Mouse (Mus musculus) C2C12 (cell line): ENCODE measurements at regions not wholly inside any gene's neighbourhood (a gene's known extent, or its start where the extent isn't known, plus 50 kb on each side); places are given as distances from the start of the nearest gene placed in this dataset.

Experiments used
- H3K27me3 ChIP-seq: one replicate; pipeline ENCODE4 v1.6.1; 2011; ENCODE audit not compliant: control insufficient read depth, insufficient read depth, insufficient read length
- H3K36me3 ChIP-seq: one replicate; pipeline ENCODE4 v1.6.1; 2011; ENCODE audit not compliant: control insufficient read depth, insufficient read depth
- H3K4me3 ChIP-seq: one replicate; pipeline ENCODE4 v1.5.1; 2011; ENCODE audit warnings: mild to moderate bottlenecking, control low read depth; ENCODE audit not compliant: poor library complexity, insufficient read depth, severe bottlenecking
- H3K79me2 ChIP-seq: one replicate; pipeline ENCODE4 v1.6.1; 2011; ENCODE audit not compliant: control insufficient read depth, insufficient read depth
- H3K79me3 ChIP-seq: one replicate; pipeline ENCODE4 v1.6.1; 2011; ENCODE audit warnings: low read depth, control low read depth
- H3ac ChIP-seq: one replicate; pipeline ENCODE3; 2011; ENCODE audit warnings: low read depth; ENCODE audit not compliant: control insufficient read depth, insufficient read length
- CEBPB ChIP-seq: IDR thresholded peaks from one replicate; pipeline ENCODE4 v1.6.1; 2011; ENCODE audit warnings: low read depth, mild to moderate bottlenecking, control low read depth, moderate library complexity
- CTCF ChIP-seq: IDR thresholded peaks from one replicate; pipeline ENCODE4 v1.5.1; 2011; ENCODE audit not compliant: control insufficient read depth, insufficient read depth, insufficient read length
- FOSL1 ChIP-seq: IDR thresholded peaks from one replicate; pipeline ENCODE4 v1.8.0; 2011; ENCODE audit warnings: mild to moderate bottlenecking, low read length; ENCODE audit not compliant: poor library complexity, insufficient read depth, severe bottlenecking
- MAX ChIP-seq: IDR thresholded peaks from one replicate; pipeline ENCODE4 v1.6.1; 2011; ENCODE audit warnings: mild to moderate bottlenecking, control low read depth
- MYOD1 ChIP-seq: IDR thresholded peaks from one replicate; pipeline ENCODE4 v1.6.1; 2011; ENCODE audit warnings: low read depth; ENCODE audit not compliant: control insufficient read depth, insufficient read length
- MYOG ChIP-seq: IDR thresholded peaks from one replicate; pipeline ENCODE4 v1.6.1; 2011; ENCODE audit not compliant: control insufficient read depth, insufficient read length; ENCODE audit errors: extremely low read depth
- USF1 ChIP-seq: IDR thresholded peaks from one replicate; pipeline ENCODE4 v1.6.1; 2011; ENCODE audit warnings: low read depth, mild to moderate bottlenecking, control low read depth, moderate library complexity

DNA sequence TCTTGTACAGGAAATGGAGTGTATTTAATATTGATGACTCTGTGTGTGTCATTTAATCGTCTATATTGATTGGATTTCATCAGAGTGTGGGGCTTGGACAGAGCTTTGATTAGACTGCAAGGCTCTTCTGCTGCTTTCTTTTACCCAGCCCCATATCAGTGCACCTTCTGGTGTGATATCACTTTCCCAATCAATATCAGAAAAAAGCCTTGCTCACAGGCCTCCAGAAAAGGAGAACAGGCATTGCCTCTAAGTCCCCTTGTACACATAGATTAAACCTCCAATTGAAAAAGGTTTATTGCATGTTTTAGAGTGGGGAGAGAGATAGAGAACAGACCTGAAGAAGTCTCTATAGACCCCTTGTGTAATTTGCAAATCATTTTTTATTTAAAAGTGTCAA, 831.6 kb upstream of the Zeb2 start:
- Histone ChIP-seq H3K36me3 (no peaks in the 10 kb centered on the region), H3K79me3 (no peaks in the 10 kb centered on the region), H3K4me3 (no peak overlapping the region), H3K27me3 (no peaks in the 10 kb centered on the region), H3ac (no peak overlapping the region), H3K79me2 (no peaks in the 10 kb centered on the region)
- no peak for TF ChIP-seq MYOG
- no peak for TF ChIP-seq CTCF
- no peak for TF ChIP-seq CEBPB
- TF ChIP-seq USF1: no peak
- no peak for TF ChIP-seq FOSL1
- no peak for TF ChIP-seq MAX
- TF ChIP-seq MYOD1: no peak

DNA sequence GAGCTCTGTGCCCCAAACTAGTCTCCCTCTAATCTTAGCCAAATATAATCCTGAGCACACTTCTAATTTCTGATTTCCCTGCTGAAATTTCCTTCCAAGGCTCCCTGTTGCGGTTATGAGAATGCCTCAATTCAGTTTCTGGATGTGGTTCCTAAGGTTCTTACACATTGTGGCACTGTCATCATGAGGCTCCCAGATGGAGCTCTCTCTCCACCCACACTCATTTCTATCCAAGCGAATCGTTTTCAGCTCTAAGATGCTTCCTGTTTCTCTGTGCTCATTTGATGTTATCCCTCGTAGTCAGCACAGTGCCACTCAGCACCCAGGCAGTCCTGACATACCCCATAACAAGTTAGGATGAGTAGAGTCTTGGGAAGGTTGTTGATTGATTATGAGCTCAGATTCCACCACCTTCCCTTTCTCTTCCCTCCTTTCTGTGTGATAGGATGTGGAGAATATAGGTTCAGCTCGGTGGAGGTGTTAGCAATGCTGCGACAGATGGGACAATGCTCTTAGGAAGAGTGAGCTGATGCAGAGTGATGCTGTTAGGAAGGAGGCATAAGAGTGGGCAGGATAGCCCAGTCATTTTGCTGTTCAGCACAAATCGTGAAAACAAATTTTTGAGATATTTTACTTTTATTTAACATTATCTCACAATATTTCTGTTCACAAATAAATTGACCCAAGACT, 808.7 kb upstream of the Zeb2 start:
- TF ChIP-seq MYOG (no peak), CEBPB (no peak), CTCF (no peak), MYOD1 (no peak), MAX (no peak)
- no peak overlapping the region for H3ac ChIP-seq
- H3K4me3 ChIP-seq: no peak overlapping the region
- no peaks in the 10 kb centered on the region for H3K79me3 ChIP-seq
- H3K79me2 ChIP-seq: no peaks in the 10 kb centered on the region
- H3K36me3 ChIP-seq: no peaks in the 10 kb centered on the region
- no peaks in the 10 kb centered on the region for H3K27me3 ChIP-seq

DNA sequence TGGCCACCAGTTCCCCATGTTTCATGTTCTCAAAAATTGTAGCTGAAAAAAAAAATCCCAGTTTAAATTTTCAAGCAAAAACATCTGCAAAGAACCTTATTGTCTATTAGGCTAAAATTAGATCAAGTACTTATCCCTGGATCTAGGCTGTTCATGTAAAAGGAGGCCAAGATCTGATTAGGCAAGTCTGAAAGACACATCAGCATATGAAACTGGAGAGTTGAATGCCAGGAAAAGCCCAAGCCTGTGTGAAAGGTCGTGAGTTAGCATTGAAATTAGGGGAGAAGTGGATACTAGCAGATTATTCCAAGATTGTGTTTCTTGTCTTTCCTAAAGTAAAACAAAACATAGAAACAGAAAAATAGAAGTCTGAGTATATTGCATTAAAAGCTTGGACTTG, 791.7 kb upstream of the Zeb2 start:
- H3K79me2 ChIP-seq: no peaks in the 10 kb centered on the region
- H3ac ChIP-seq: no peak overlapping the region
- H3K36me3 ChIP-seq: no peaks in the 10 kb centered on the region
- no peak for TF ChIP-seq FOSL1
- H3K27me3 ChIP-seq: no peaks in the 10 kb centered on the region
- no peak overlapping the region for H3K4me3 ChIP-seq
- no peaks in the 10 kb centered on the region for H3K79me3 ChIP-seq

DNA sequence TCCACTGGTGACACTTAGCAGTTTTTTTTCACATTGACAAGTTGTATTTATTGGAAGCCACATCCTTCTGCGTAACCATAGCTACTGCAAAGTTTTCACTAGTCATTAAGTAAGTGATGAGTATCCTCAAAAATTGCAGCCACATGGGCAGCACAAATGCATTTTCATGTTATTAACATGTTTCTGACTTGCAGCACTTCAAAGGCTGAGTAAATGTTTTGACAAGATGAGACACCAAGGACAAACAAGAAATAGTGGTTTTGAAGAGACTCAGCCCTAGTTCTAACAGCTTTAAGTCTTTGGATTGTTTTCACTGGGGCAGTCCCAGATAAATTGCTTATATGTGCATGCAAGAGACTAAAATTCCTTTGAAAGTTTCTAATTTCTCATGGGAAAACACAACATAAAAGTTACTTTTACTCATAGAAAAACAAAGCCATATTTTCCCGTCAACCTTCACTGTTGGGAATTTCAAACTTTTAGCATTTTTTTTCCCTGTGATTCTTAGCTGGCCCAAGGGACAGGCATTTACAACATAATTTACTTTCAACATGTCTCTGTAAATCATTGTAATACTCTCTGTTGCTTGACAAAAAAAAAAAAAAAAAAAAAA, 787.5 kb upstream of the Zeb2 start:
- TF ChIP-seq MAX (no peak), FOSL1 (no peak), MYOD1 (no peak), CTCF (no peak), USF1 (no peak), CEBPB (no peak), MYOG (no peak)
- no peaks in the 10 kb centered on the region for H3K27me3 ChIP-seq
- no peaks in the 10 kb centered on the region for H3K36me3 ChIP-seq
- H3K79me2 ChIP-seq: no peaks in the 10 kb centered on the region
- H3K4me3 ChIP-seq: no peak overlapping the region
- H3ac ChIP-seq: no peak overlapping the region
- no peaks in the 10 kb centered on the region for H3K79me3 ChIP-seq

DNA sequence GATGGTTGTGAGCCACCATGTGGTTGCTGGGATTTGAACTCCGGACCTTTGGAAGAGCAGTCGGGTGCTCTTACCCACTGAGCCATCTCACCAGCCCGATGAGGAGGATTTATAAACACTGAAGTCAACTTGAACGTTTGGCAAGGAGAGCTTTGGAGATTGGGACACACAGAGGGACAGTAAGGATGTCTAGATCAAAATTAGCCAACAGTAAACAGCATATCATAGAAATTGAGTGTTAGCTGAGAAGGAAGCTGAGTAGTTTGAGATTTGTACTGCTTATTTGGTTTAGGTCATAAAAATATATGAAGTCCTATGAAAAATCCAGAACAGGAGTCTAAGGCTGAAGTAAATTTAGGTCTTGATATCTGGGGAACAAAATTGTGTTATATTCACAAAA, 786.9 kb upstream of the Zeb2 start:
- no peak for TF ChIP-seq MYOG
- H3K36me3 ChIP-seq: no peaks in the 10 kb centered on the region
- no peaks in the 10 kb centered on the region for H3K79me3 ChIP-seq
- no peaks in the 10 kb centered on the region for H3K79me2 ChIP-seq
- H3ac ChIP-seq: no peak overlapping the region
- H3K4me3 ChIP-seq: no peak overlapping the region
- H3K27me3 ChIP-seq: no peaks in the 10 kb centered on the region

DNA sequence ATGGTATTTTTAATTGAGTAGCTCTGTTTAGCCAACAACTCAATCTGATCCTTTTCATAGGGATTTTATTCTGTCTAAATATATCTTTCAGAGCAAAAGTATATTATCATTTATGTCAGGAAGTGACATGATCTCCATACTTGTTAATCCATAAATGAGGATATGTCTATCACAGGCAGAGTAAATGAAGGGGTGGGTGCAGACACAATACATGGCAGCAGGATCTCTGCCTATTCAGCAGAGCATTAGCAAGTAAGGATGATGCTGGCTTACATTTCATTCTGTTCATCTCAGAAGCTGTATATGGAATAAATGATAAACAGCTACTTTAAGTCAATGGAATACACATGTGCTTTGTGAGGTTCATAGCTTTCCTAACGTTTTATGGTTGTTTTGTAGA, 786.2 kb upstream of the Zeb2 start:
- Histone ChIP-seq H3K27me3 (no peaks in the 10 kb centered on the region), H3K79me3 (no peaks in the 10 kb centered on the region), H3ac (no peak overlapping the region), H3K79me2 (no peaks in the 10 kb centered on the region), H3K36me3 (no peaks in the 10 kb centered on the region), H3K4me3 (no peak overlapping the region)
- TF ChIP-seq MYOD1 (no peak), USF1 (no peak), CTCF (no peak), MAX (no peak), MYOG (no peak), FOSL1 (no peak), CEBPB (no peak)
